Mouse (Mus musculus) MEL-GATA-1-ER (cell line): ENCODE data around the gene Ppp1r37.
A peak's percentile ranks its signal among the peaks of the same experiment; 100 is the strongest.
"Not testable (repeated sequence)": the region's sequence is repeated elsewhere in the genome, so short reads cannot be mapped to it uniquely, and the experiment has no call there.

ENCODE experiments used
- DNase-seq: peaks from one replicate; pipeline ENCODE4 v3.0.0-alpha.2; 2012; ENCODE audit warnings: low read depth; ENCODE audit errors: extremely low read depth

Gene Ppp1r37

GRCm38 (mm10) chr7:19562643-19563410 is at the start of gene Ppp1r37:
Gene Ppp1r37 (minus strand): TSS chr7:19563076.
- DNase-seq = no peak

GRCm38 (mm10) chr7:19610969-19611368 is 48.1 kb upstream of the Ppp1r37 start:
- DNase-seq = no peak

GRCm38 (mm10) chr7:19609641-19610332 is 46.9 kb upstream of the Ppp1r37 start:
- DNase-seq = no peak

- DNase-seq = no peak
Observed at GRCm38 (mm10) chr7:19607291-19607690, 44.4 kb upstream of the Ppp1r37 start.

GRCm38 (mm10) chr7:19604606-19605214 is 41.8 kb upstream of the Ppp1r37 start:
- not testable (repeated sequence) for DNase-seq

GRCm38 (mm10) chr7:19603849-19604605 is 41.2 kb upstream of the Ppp1r37 start, which contains the start of gene Clasrp:
Gene Clasrp (minus strand): TSS chr7:19604486.
- DNase-seq = peak; percentile 83

- no peak for DNase-seq
Observed at GRCm38 (mm10) chr7:19603055-19603454, 40.2 kb upstream of the Ppp1r37 start.

GRCm38 (mm10) chr7:19600562-19600961 is 37.7 kb upstream of the Ppp1r37 start:
- no peak for DNase-seq

- no peak for DNase-seq
Observed at GRCm38 (mm10) chr7:19593061-19593730, 30.3 kb upstream of the Ppp1r37 start.

- peak; percentile 64 for DNase-seq
Observed at GRCm38 (mm10) chr7:19589917-19590316, 27.0 kb upstream of the Ppp1r37 start.

GRCm38 (mm10) chr7:19589207-19589606 is 26.3 kb upstream of the Ppp1r37 start:
- no peak for DNase-seq

- DNase-seq = no peak
Observed at GRCm38 (mm10) chr7:19586269-19586668, 23.4 kb upstream of the Ppp1r37 start.

GRCm38 (mm10) chr7:19580634-19581033 is 17.8 kb upstream of the Ppp1r37 start:
- DNase-seq = no peak

GRCm38 (mm10) chr7:19579751-19580150 is 16.9 kb upstream of the Ppp1r37 start:
- no peak for DNase-seq

- no peak for DNase-seq
Observed at GRCm38 (mm10) chr7:19578436-19578835, 15.6 kb upstream of the Ppp1r37 start.

GRCm38 (mm10) chr7:19577877-19578414 is 15.1 kb upstream of the Ppp1r37 start:
- peak; percentile 66 for DNase-seq

GRCm38 (mm10) chr7:19577141-19577852 is 14.4 kb upstream of the Ppp1r37 start, which contains the start of the genes Zfp296 and Gemin7:
Gene Zfp296 (plus strand): TSS chr7:19577287.
Gene Gemin7 (minus strand): TSS chr7:19577595.
- peak; percentile 10 for DNase-seq

GRCm38 (mm10) chr7:19575559-19575958 is 12.7 kb upstream of the Ppp1r37 start:
- DNase-seq = no peak

GRCm38 (mm10) chr7:19573776-19574140 is 10.9 kb upstream of the Ppp1r37 start:
- DNase-seq = no peak
